Mouse (Mus musculus) myocyte (in vitro differentiated cells): ENCODE measurements at regions not wholly inside any gene's neighbourhood (a gene's known extent, or its start where the extent isn't known, plus 50 kb on each side); places are given as distances from the start of the nearest gene placed in this dataset.

ENCODE experiments used
- H3K27me3 ChIP-seq: one replicate; pipeline ENCODE4 v1.6.1; 2011; ENCODE audit not compliant: control insufficient read depth, insufficient read depth, insufficient read length
- H3K36me3 ChIP-seq: one replicate; pipeline ENCODE4 v1.6.1; 2011; ENCODE audit not compliant: control insufficient read depth, insufficient read depth
- H3K4me2 ChIP-seq: one replicate; pipeline ENCODE4 v1.6.1; 2011; ENCODE audit warnings: low read depth, control low read depth
- H3K4me3 ChIP-seq: one replicate; pipeline ENCODE4 v1.5.1; 2011; ENCODE audit warnings: mild to moderate bottlenecking, control low read depth, moderate library complexity
- H3K79me2 ChIP-seq: one replicate; pipeline ENCODE4 v1.6.1; 2011; ENCODE audit not compliant: control insufficient read depth, insufficient read depth
- H3ac ChIP-seq: one replicate; pipeline ENCODE4 v1.6.1; 2011; ENCODE audit not compliant: control insufficient read depth, insufficient read length
- CEBPB ChIP-seq: IDR thresholded peaks from 2 replicates; pipeline ENCODE4 v1.6.1; 2011; ENCODE audit warnings: mild to moderate bottlenecking, moderate library complexity; ENCODE audit not compliant: poor library complexity, insufficient read depth, severe bottlenecking
- E2F4 ChIP-seq: IDR thresholded peaks from one replicate; pipeline ENCODE4 v1.6.1; 2011; ENCODE audit warnings: mild to moderate bottlenecking, control low read depth, moderate library complexity; ENCODE audit not compliant: insufficient read depth
- MAX ChIP-seq: IDR thresholded peaks from one replicate; pipeline ENCODE4 v1.6.1; 2011; ENCODE audit warnings: low read depth, mild to moderate bottlenecking, control low read depth
- MYOD1 ChIP-seq, 3 experiments: IDR thresholded peaks; one replicate each; pipeline ENCODE4 v1.6.1; 2011; ENCODE audit warnings: control low read depth in 2 of 3, low read depth in 2 of 3, mild to moderate bottlenecking in 2 of 3, moderate library complexity in 1 of 3; ENCODE audit not compliant: insufficient read length in 2 of 3, control insufficient read depth in 1 of 3
- MYOG ChIP-seq, 3 experiments: IDR thresholded peaks; one replicate each; pipeline ENCODE4 v1.6.1; 2011; ENCODE audit warnings: control low read depth in 2 of 3, low read depth in 2 of 3, mild to moderate bottlenecking in 2 of 3; ENCODE audit not compliant: insufficient read length in 2 of 3, control insufficient read depth in 1 of 3, insufficient read depth in 1 of 3
- POLR2A ChIP-seq: IDR thresholded peaks from one replicate; pipeline ENCODE4 v1.6.1; 2011; ENCODE audit warnings: low read depth, mild to moderate bottlenecking, control low read depth, moderate library complexity; ENCODE audit not compliant: insufficient read length
- POLR2AphosphoS2 ChIP-seq: IDR thresholded peaks from one replicate; pipeline ENCODE4 v1.6.1; 2011; ENCODE audit warnings: low read depth, control low read depth; ENCODE audit not compliant: insufficient read length
- REST ChIP-seq: IDR thresholded peaks from one replicate; pipeline ENCODE4 v1.6.1; 2011; ENCODE audit warnings: mild to moderate bottlenecking, control low read depth, moderate library complexity; ENCODE audit not compliant: insufficient read depth, insufficient read length
- SRF ChIP-seq: IDR thresholded peaks from one replicate; pipeline ENCODE4 v1.6.1; 2011; ENCODE audit warnings: low read depth; ENCODE audit not compliant: control insufficient read depth, insufficient read length
- TCF12 ChIP-seq: IDR thresholded peaks from one replicate; pipeline ENCODE4 v1.6.1; 2011; ENCODE audit warnings: mild to moderate bottlenecking, control low read depth; ENCODE audit not compliant: poor library complexity, insufficient read depth, severe bottlenecking
- TCF3 ChIP-seq: IDR thresholded peaks from one replicate; pipeline ENCODE4 v1.6.1; 2011; ENCODE audit warnings: low read depth, control low read depth; ENCODE audit not compliant: insufficient read length
- USF1 ChIP-seq: IDR thresholded peaks from one replicate; pipeline ENCODE4 v1.6.1; 2011; ENCODE audit warnings: low read depth, mild to moderate bottlenecking, control low read depth, moderate library complexity

DNA sequence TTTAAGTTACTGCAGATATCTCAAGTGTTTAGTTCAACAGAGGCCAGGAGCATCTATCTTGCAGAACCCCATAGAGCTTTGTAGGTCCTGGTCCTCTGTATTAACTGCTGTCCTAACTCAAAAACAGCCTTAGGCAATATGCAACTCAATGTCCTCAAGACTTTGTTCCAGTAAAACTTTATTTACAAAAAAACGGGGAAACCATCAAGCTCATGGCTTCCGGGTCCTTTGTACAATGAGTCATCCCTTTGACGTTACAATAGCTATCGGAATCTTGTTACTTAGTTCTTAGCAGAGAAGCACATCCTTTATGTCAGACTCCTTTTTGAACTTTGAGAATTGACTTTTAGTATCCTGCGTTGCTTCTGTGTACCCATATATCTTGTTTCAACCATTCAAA is 216.2 kb upstream of the Zmiz1 start:
- Histone ChIP-seq H3K4me3 (no peak overlapping the region), H3K36me3 (no peaks in the 10 kb centered on the region), H3K27me3 (no peaks in the 10 kb centered on the region), H3ac (no peak overlapping the region), H3K4me2 (no peak overlapping the region), H3K79me2 (no peaks in the 10 kb centered on the region)
- TF ChIP-seq MYOD1 (IDR thresholded peaks at IDR 0.05; ENCODE audit: control insufficient read depth in 1 of 3, insufficient read length in 2 of 3, low read depth in 2 of 3) (no peak), CEBPB (no peak), TCF12 (no peak), REST (no peak)

DNA sequence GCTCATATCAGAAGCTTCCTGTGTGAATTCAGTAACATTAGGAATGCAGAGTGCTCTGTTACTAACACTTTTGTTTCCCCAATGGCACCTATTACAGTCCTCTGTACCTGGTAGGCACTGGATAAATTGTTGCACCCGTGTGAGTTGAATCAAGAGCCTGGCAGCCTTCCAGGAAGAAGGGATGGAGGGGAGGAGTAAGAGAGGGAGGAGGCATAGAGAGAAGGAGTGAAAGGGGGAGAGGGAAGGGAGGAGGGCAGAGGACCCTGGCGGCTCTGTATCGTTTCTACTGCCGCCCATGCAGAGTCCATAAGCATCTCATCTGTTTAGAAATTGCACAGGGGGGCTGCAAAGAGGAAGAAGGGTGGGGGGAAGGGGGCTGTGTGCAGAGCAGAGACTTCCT is 215.7 kb upstream of the Zmiz1 start:
- H3K4me3 ChIP-seq = no peak overlapping the region
- no peaks in the 10 kb centered on the region for H3K36me3 ChIP-seq
- H3ac ChIP-seq = no peak overlapping the region
- no peak overlapping the region for H3K4me2 ChIP-seq
- H3K27me3 ChIP-seq = no peaks in the 10 kb centered on the region
- TF ChIP-seq E2F4 (no peak), CEBPB (no peak), TCF3 (no peak), POLR2A (no peak), MAX (no peak), MYOG (IDR thresholded peaks at IDR 0.05; ENCODE audit: control insufficient read depth in 1 of 3, insufficient read depth in 1 of 3, insufficient read length in 2 of 3, low read depth in 2 of 3) (no peak), REST (no peak), SRF (no peak), POLR2AphosphoS2 (no peak), TCF12 (no peak), MYOD1 (IDR thresholded peaks at IDR 0.05; ENCODE audit: control insufficient read depth in 1 of 3, insufficient read length in 2 of 3, low read depth in 2 of 3) (no peak), USF1 (no peak)
- H3K79me2 ChIP-seq = no peaks in the 10 kb centered on the region

DNA sequence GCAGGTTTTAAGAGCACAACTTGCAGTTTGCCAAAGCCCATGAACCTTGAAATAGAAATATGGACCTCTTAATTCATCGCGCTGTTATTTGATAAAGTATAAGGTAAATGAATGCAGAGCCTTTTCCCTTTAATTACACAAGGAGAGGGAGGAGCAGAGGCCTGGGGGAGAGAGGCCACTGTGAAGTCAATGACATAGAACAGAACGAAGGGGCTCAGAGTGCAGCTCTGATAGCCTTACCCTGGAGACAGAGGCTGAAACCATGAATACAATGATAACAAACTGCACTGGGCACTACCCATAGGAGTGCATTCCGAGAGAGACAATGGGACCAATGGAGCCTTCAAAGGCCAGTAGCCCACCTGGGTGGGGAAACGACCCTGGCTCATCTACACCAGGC is 215.3 kb upstream of the Zmiz1 start:
- no peak overlapping the region for H3ac ChIP-seq
- H3K36me3 ChIP-seq = no peaks in the 10 kb centered on the region
- no peaks in the 10 kb centered on the region for H3K79me2 ChIP-seq
- no peak overlapping the region for H3K4me3 ChIP-seq
- no peak overlapping the region for H3K4me2 ChIP-seq
- no peak for TF ChIP-seq SRF
- no peak for TF ChIP-seq MAX
- no peak for TF ChIP-seq MYOG (IDR thresholded peaks at IDR 0.05; ENCODE audit: control insufficient read depth in 1 of 3, insufficient read depth in 1 of 3, insufficient read length in 2 of 3, low read depth in 2 of 3)
- no peak for TF ChIP-seq E2F4
- TF ChIP-seq TCF12 = no peak
- TF ChIP-seq MYOD1 (IDR thresholded peaks at IDR 0.05; ENCODE audit: control insufficient read depth in 1 of 3, insufficient read length in 2 of 3, low read depth in 2 of 3) = no peak
- TF ChIP-seq POLR2AphosphoS2 = no peak
- no peak for TF ChIP-seq POLR2A
- no peak for TF ChIP-seq TCF3
- no peak for TF ChIP-seq USF1
- TF ChIP-seq REST = no peak
- TF ChIP-seq CEBPB = no peak
- H3K27me3 ChIP-seq = no peaks in the 10 kb centered on the region

DNA sequence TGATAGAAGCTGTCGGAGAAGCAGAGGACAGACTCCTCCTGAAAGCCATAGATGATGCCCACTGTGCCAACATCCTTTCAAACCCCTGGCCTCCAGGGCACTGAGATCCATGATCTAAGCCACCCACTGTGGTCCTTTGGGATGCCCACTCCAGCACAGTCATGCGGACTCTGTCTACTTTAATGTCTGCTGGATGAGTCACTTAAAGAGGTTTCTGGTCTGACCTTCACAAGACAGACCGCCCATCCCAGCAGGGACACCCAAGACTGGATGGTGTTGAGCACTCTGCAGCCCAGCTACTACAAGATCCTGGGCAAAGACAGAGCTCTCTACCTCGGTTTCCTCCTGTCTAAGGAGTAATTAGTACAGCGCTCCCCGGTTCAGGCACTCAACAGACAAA is 214.1 kb upstream of the Zmiz1 start:
- Histone ChIP-seq H3K4me2 (no peak overlapping the region), H3ac (no peak overlapping the region), H3K27me3 (no peaks in the 10 kb centered on the region), H3K4me3 (no peak overlapping the region), H3K79me2 (no peaks in the 10 kb centered on the region), H3K36me3 (no peaks in the 10 kb centered on the region)
- TF ChIP-seq E2F4 (no peak), SRF (no peak), MAX (no peak)

DNA sequence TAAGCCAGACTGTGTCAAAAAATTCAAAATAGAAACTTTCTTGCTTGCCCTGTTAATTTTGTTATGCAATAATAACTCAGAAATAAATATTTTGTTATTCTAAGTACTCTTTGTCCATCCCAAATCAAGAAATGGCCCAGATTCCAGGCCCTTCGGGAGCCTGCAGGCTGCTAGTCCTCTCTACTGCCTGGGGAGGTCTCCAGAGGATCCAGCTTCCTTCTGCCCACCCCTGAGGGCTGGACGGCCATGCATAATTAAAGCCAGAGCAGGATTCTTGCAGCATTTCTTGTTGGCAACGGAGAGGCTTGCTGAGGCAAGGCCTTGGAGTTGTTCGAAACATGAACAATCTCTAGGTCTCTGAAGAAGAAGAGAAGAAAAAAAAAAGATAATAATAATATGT is 213.3 kb upstream of the Zmiz1 start:
- TF ChIP-seq TCF3 (no peak), MYOD1 (IDR thresholded peaks at IDR 0.05; ENCODE audit: control insufficient read depth in 1 of 3, insufficient read length in 2 of 3, low read depth in 2 of 3) (no peak), MAX (no peak), CEBPB (no peak), REST (no peak), MYOG (IDR thresholded peaks at IDR 0.05; ENCODE audit: control insufficient read depth in 1 of 3, insufficient read depth in 1 of 3, insufficient read length in 2 of 3, low read depth in 2 of 3) (no peak)
- Histone ChIP-seq H3K36me3 (no peaks in the 10 kb centered on the region), H3K27me3 (no peaks in the 10 kb centered on the region), H3K79me2 (no peaks in the 10 kb centered on the region), H3K4me2 (no peak overlapping the region), H3ac (no peak overlapping the region), H3K4me3 (no peak overlapping the region)
